Mouse (Mus musculus) heart, postnatal 36 days (tissue): ENCODE results near the gene Gstm4. TPM values are rescaled to one million over a fixed set of nuclear protein-coding genes. Genes with fewer than 3 reads are reported as not detected.
A peak's percentile ranks its signal among the peaks of the same experiment; 100 is the strongest.
"Not testable (repeated sequence)": the region's sequence is repeated elsewhere in the genome, so short reads cannot be mapped to it uniquely, and the experiment has no call there.

Experiments used
- DNase-seq, 2 experiments: peaks; one replicate each; pipeline ENCODE4 v3.0.0; 2021 to 2022
- intact Hi-C: fragments of 180-260 bp; cut with DNase I; formaldehyde crosslinking; loops from one replicate; pipeline ENCODE4 v1.15.1; 2025
- total RNA-seq, 2 experiments: library from RNA; stranded (reverse); gene quantifications; 2 replicates each; pipeline ENCODE4 v1.2.3; 2021

The Gstm4 gene
- total RNA-seq, 2 experiments from 2014 or later, result 12.3 to 13.3 TPM

DNA sequence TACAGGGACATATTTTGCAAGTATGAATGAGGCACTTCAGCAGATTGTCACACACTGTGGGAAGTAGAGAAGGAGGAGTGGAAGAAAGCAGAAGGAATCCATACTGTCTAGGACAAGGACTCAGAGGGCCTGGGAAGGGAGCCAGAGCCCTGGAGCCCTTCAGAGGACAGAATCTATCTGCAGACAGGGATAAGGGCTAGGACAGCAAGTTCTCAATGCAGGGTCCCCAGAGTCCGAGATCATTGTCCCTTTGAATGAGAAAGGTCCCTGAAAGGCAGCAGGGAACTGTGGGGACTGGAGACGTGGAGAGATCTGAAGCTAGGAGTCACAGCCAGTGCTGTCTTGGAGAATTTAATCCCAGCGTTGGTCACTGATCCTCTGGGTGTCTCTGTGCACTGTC is 25.5 kb downstream of the Gstm4 start:
- intact Hi-C loops, result loop anchor here (2.0 kb wide), 3 partner anchors 26 to 80 kb away; partner anchors contain the start of gene Gstm4
- DNase-seq, result peak; percentile 22

DNA sequence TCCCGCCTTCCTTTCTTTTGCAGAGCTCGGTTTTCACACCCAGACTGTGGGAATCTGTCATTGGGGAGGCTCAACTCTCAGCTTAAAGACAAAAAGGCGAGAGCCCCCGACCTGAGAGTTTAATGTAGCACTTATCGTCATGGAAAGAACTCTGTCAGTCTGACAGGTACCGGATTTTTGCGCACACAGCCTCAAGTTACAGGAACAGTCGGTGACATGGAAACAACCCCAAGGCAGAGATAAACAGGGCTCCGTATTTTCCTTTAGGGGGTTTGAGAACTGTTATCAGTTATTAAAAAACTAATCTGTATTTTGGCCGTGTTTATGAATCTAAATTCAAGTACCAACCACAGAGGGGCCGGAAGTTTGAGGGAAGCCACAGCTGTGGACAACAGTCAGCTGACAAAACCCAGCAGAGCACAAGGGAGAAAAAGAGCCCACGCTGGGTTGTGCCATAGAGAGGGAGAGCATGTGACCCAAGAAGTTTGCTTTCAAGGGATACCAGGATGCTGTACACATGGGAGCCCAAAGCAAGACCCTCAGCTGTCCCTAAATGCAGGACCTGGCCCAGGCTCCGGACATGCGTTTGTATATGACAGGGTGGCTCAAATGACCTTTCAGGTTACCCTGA is 26.4 kb downstream of the Gstm4 start:
- intact Hi-C loops, result loop anchor here (1.0 to 2.0 kb wide), 5 partner anchors 26 to 151 kb away; partner anchors contain the start of gene Gstm4
- DNase-seq, result peak in 1 of 2 experiments; percentile 34

DNA sequence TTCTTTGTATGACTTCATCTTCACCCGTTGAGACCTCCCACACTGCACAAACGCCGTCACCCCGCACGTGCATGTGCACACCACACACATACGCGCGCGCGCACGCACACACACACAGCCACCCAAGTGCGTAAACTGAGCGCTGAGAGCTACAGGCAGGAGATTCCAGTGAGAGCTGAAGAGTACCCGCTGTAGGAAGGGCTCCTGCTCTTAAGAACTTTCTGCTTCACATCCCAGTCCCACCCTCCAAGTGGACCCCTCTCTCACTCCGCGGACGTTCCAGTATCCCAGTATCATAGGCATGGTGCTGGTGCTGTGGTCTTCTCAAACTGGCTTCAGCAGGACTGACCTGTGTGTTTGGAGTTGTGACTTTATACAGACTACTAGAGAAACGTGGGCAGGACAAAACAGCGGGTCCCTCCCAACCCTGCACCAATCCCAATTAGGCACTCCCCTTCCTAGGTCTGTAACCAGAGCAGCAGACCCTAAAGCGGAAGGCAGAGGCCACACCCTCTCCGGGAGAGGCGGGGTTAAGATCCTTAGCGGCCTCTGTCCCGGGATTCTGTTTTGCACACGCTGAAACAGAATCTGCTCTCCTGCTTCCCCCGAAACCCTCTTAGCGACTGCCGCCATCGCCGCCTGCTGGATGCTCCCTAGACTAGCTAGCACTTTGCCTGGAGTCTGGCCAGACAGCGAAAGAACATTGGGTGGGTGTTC is 27.1 kb downstream of the Gstm4 start, which contains the start of gene Gstm1:
TSS of gene Gstm1 (minus strand) at position 501 of the 717 bp plus-strand sequence.
- peak; percentile 94 for DNase-seq
- intact Hi-C loops, result loop anchor here (1.0 to 2.0 kb wide), 5 partner anchors 27 to 150 kb away; partner anchors contain the start of gene Gstm4

DNA sequence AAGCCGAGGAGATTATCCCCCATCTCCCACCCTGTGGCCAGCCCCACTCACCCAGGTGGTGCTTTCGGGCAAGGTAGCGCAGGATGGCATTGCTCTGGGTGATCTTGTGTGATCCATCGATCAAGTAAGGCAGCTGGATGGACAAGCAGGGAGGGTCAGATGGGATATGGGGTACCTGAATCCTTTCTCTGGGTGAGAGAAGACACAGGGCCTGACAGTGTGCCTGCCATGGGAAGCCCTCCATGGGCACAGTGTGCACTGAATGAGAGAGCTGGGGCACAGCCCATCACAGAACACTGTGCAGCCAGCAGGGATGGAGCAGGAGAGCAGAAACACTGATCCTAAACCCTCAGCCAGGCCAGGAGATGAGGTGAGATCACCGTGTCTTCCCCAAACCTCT is 28.2 kb downstream of the Gstm4 start:
- intact Hi-C loops, DNase-seq: not testable (repeated sequence)

DNA sequence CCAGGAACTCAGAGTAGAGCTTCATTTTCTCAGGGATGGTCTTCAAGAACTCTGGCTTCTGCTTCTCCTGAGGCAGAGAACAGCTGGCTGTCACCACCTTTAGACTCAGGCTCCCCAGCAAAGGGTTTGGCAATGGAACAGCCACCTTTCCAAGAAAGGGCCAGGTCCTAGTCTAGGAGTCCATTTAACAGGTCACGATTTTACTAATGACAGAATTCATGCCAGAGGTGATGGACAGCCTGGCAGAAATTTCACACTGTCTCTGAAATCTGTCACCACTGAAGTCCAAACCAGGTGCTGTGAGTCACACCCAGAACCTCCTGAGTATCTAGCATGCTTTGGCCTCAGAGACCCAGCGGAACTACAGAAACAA is 29.7 kb downstream of the Gstm4 start:
- intact Hi-C loops, result no loop called here
- no peak for DNase-seq

DNA sequence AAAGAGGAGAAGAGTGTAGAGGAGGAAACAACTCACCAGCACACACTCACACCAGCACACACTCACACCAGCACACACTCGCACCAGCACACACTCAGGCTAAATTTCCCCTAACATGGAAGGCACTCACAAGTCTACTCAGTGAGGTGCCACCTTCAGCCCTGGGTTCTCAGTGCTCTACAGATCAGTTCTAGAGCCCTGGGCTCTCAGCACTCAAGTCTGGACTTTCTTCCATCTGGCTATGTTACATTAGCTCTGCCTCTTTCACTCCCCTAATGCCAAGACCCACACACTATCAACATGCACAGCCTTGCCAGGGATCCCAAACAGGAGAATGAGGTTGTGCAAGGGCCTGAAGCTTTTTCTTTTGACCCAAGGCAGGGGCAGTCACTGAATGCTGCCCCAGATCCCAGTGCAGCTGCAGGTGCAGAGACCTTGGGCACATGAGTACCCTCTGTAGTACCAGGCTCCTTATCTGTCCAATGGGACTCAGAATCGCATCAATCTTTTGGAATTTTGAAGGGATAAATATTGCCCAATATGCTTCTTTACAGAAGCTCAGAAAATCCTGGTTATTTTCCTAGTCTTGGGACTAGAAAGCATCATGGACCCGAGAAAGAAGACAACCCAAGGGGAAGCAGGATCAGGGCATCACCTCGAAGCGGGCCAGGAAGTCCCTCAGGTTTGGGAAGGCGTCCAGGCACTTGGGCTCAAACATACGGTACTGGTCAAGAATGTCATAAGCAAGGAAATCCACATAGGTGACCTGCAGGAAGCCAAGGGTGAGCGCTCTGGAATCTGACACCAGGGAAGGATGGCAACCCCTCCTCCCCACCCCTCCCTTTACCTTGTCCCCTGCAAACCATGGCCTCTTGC is 30.4 kb downstream of the Gstm4 start:
- DNase-seq, result peak in 1 of 2 experiments; percentile 29
- intact Hi-C loops, result no loop called here

DNA sequence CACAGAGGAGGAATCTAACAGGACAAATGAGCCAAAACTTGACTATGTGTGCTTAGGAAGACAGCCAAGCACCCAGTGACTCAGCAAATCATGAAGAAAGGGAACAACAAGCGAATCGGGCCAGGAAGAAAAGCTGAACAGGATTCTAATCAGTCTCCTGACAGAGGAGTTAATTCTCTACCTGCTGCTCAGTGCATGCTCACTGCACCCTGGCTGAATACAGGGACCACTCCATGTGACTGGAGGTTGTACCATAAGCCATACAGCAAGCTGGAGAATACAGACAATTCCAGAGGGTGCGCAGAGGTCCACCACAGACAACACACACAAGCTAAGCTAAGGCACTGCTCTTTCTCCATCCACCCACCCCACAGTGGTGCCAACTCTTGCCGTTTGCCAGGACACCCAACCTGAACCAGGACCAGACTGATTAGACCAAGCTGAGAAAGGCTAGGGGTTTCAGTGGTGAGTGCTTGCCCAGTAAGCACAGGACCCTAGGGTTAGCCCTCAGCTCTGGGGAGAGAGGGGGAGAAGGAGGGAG is 31.3 kb downstream of the Gstm4 start:
- DNase-seq, result peak; percentile 67 to 75
- intact Hi-C loops, result no loop called here

DNA sequence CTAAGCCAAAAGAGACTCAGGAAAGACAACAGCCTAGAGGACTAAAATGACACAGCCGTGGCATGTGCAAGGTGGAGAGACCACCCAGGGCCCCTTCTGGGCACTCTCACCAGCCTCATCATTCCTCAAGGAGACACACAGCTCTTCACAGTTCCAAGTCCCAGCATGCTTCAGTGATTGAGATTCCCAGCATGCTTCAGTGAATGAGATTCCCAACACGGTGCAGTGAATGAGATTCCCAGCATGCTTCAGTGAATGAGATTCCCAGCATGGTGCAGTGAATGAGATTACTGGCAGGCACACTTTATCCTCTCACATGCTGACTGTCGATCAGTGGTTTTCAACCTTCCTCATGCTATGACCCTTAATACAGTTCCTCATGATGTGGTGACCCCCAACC is 33.1 kb downstream of the Gstm4 start:
- DNase-seq, result no peak
- intact Hi-C loops, result no loop called here

DNA sequence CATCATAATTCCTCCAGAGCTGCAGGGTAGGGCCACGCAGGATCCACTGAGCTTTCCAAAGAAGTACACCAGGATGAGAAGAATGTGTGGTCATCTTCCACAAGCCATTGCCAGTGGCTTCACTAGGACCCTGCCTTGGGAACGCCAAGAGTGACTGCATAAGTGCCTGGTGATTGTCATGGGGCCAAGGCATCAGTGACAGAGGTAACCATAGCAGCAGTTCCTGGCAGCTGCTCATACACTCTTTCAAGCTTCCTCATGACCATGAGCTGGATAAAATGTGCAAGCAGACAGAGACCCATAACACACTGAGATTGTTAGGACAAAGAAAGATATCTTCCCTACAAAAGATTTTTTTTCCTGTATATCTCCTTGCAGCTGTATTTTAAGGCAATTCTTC is 34.4 kb downstream of the Gstm4 start:
- intact Hi-C loops, result no loop called here
- peak; percentile 41 to 52 for DNase-seq

DNA sequence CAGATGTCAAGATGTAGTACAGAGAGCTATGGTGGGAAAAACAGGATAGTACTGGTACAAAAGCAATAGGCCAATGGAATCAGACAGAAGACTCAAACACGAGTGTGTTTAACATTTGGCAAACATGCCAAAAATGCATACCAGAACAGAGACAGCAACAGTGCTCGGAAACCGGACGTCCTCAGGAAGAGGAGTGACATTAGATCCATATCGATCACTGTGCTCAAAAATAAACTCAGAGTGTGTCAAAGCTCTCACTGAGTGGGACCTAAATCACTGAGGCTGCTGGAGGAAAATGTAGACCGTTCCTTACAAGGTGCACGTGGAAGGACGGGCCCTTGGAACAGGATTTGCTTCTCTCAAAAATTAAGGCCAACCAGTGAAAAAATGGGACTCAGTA is 42.7 kb downstream of the Gstm4 start:
- intact Hi-C loops, result no loop called here
- no peak for DNase-seq

DNA sequence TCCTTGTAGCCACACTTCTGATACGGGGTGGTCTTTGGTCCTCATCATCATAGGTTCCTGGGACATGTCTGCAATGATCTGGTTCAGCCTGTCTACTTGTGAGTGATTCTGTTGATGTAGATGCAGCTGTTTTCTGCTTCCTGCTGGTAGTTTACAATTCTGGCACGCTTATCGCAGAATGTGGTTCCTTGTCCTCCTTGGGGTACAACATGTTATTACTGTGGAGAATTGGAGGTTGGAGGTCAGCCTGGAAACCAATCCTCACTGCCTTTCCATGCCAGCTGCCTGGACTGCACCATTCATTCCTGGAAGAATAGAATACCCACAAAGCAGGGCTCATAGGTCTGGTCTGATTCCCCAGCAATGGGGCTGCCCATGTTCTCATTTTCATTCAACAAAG is 45.2 kb downstream of the Gstm4 start:
- no peak for DNase-seq
- intact Hi-C loops, result no loop called here

DNA sequence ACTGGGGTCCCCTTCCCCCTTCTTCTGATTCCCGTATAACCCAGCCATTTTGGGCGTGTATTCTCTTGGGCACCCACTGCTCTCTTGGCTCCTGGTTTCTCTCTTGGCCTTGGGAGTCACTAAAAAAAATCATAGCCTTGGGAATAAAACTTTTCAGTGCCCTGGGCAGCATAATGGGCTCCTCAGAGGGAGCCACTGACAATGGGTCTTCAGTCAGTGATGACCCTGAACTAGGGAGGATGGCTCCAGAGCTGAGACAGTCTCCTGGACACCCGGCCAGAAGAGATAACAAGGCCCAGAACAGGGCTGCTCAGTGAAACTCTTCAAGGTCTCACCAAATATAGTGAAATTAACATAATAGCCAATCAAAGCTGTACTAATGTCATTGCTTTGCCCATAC is 46.1 kb downstream of the Gstm4 start:
- no peak for DNase-seq
- intact Hi-C loops, result no loop called here

DNA sequence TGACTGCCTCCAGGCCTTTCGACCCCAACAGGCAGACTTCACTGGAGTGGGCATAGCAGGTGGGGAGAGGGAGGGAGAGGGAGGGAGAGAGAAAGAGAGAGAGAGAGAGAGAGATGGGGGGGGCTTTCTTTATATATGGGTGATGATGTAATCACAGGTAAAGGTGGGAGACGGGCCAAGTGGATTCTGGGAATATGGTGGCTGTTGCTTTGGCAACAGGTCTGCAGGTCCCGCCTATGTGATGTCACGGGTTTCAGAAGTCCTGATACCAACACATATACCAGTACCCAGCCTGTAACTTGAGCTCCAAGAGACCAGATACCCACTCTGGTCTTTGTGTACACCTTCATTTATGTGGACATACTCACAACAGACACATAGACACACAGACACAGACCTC is 48.1 kb downstream of the Gstm4 start:
- no peak for DNase-seq
- intact Hi-C loops, result no loop called here

DNA sequence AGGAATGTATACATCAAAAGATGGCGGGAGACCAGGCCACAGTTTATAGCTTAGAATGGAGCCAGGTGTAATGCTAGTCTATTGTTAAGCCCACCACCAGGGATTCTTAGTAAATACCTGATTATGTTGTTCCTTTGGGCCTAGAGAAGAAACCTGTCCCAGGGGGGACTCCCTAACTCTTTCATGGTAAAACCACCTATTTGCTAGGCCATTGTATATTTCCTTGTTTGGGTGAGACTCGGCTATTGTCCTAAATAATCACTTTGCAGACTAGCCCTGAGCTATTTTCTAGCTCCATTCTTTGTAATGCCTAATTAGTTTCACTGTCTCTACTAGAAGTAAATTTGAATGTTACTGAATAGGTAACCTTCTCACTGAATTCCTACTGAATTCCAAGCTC is 48.7 kb downstream of the Gstm4 start:
- intact Hi-C loops, DNase-seq: not testable (repeated sequence)

Other genes starting within 250 kb of the Gstm4 start
- not detected for gene Eps8l3, start 167.7 kb downstream of the Gstm4 start, total RNA-seq
- 10 to 100 TPM; 50.5 to 51.2 TPM for gene Gstm5, start 149.1 kb downstream of the Gstm4 start, total RNA-seq
- 10 to 100 TPM; 71.7 to 74.3 TPM for gene Gstm7, start 113.1 kb downstream of the Gstm4 start, total RNA-seq
- 1 to 10 TPM; 3.0 to 3.3 TPM for gene Gstm6, start 101.1 kb downstream of the Gstm4 start, total RNA-seq
- gene Gstm3, start 75.6 kb downstream of the Gstm4 start, total RNA-seq, result not detected
- gene Gstm2, start 58.4 kb downstream of the Gstm4 start, total RNA-seq, result 100 to 1,000 TPM; 161 to 186 TPM
- gene Gstm1, start 26.9 kb downstream of the Gstm4 start, total RNA-seq, result 100 to 1,000 TPM; 265 to 324 TPM
- 1 to 10 TPM; 4.6 to 5.1 TPM for gene Ampd2, start 41.8 kb upstream of the Gstm4 start, total RNA-seq
- not detected for gene Gnat2, start 47.9 kb upstream of the Gstm4 start, total RNA-seq
- gene Gnai3, start 101.3 kb upstream of the Gstm4 start, total RNA-seq, result 10 to 100 TPM; 18.3 to 20.0 TPM
- gene Gpr61, start 110.0 kb upstream of the Gstm4 start, total RNA-seq, result not detected
- 10 to 100 TPM; 15.1 to 15.5 TPM for gene Amigo1, start 141.4 kb upstream of the Gstm4 start, total RNA-seq
- 1 to 10 TPM; 5.3 to 5.5 TPM for gene Cyb561d1, start 156.3 kb upstream of the Gstm4 start, total RNA-seq
- gene Atxn7l2, start 166.0 kb upstream of the Gstm4 start, total RNA-seq, result 1 to 10 TPM; 2.6 to 3.2 TPM
- gene Sypl2, start 181.8 kb upstream of the Gstm4 start, total RNA-seq, result under 1 TPM; 0.70 to 0.80 TPM
- 10 to 100 TPM; 54.3 to 55.2 TPM for gene Psma5, start 212.0 kb upstream of the Gstm4 start, total RNA-seq
- gene Sort1, start 239.2 kb upstream of the Gstm4 start, total RNA-seq, result 10 to 100 TPM; 18.7 to 20.3 TPM